Mouse (Mus musculus): ENCODE data around the gene Fbxl14. TPM values are rescaled to one million over a fixed set of nuclear protein-coding genes. Genes with fewer than 3 reads are reported as not detected.

Gene Fbxl14
- 2.2 and 2.3 TPM in 2 replicates for polyA plus RNA-seq (2015; fragmentation: Nextera tagmentation; extraction: Ambion mirVana)

GRCm38 (mm10) chr6:119479343-119479875, at the start of gene Fbxl14:
Gene Fbxl14, plus strand, starts transcription at chr6:119479668.

Other genes with a start within 250 kb of the Fbxl14 start
- 0.14 and 0.24 TPM in 2 replicates for gene Cacna2d4, start 243.1 kb upstream of the Fbxl14 start, polyA plus RNA-seq (2015; fragmentation: Nextera tagmentation; extraction: Ambion mirVana)
- gene Lrtm2, start 148.9 kb upstream of the Fbxl14 start, polyA plus RNA-seq (2015; fragmentation: Nextera tagmentation; extraction: Ambion mirVana) = 0.43 and 0.59 TPM in 2 replicates
- 32.7 and 63.1 TPM in 2 replicates for gene Adipor2, start 62.0 kb upstream of the Fbxl14 start, polyA plus RNA-seq (2015; fragmentation: Nextera tagmentation; extraction: Ambion mirVana)
- gene Wnt5b, start 64.7 kb downstream of the Fbxl14 start, polyA plus RNA-seq (2015; fragmentation: Nextera tagmentation; extraction: Ambion mirVana) = 2.2 and 2.7 TPM in 2 replicates

Measured in skeletal muscle tissue, postnatal 0 days (tissue).